Mouse (Mus musculus): ENCODE results near the gene Tceanc2.

Gene Tceanc2

DNA sequence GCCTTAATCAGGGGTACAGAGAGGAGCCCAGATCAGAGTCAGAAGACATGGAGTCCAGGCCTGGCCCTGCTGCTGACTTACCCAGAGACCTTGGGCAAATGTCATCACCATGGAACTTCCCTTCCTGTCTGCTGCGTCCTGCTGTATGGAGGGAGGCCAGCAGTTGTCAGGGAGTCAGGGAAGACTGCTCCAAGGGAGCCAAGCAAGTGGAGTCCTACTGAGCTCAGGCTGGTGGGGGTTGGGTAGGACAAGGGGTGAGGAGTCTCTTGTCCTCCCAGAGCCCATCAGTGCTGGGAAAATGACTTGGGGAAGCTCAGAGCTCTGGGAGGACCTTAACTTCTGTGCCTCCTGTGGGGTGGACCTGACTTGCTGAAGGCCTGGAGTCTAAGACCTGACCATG lies 94.6 kb downstream of the Tceanc2 start:
- DNase-seq (ENCODE audit: low spot score): no peak

All from embryo, embryonic 10.5 days (tissue).